Mouse (Mus musculus) limb, embryonic 11.5 days (tissue): ENCODE measurements at regions not wholly inside any gene's neighbourhood (a gene's known extent, or its start where the extent isn't known, plus 50 kb on each side); places are given as distances from the start of the nearest gene placed in this dataset.

Experiments
- ATAC-seq: fragments of 200-750 bp; cut with Nextera tagmentation; 2 replicates; pipeline ENCODE4 v1.8.0; 2017; ENCODE audit warnings: low read depth; ENCODE audit not compliant: insufficient number of reproducible peaks, low FRiP score, low TSS enrichment
- DNase-seq: peaks from one replicate; pipeline ENCODE4 v3.0.0-alpha.2; 2015; ENCODE audit warnings: low spot score
- H3K27ac ChIP-seq: fragments of 300-500 bp; sonication (generic); replicated peaks from 2 replicates; pipeline ENCODE4 v1.5.1; 2014; ENCODE audit warnings: low read depth, mild to moderate bottlenecking, low read length
- H3K27me3 ChIP-seq: fragments of 300-500 bp; sonication (generic); 2 replicates; pipeline ENCODE4 v1.6.1; 2014; ENCODE audit warnings: mild to moderate bottlenecking, low read length, mixed read lengths; ENCODE audit not compliant: control insufficient read depth, insufficient read depth
- H3K36me3 ChIP-seq: fragments of 300-500 bp; sonication (generic); 2 replicates; pipeline ENCODE4 v1.6.1; 2014; ENCODE audit warnings: mild to moderate bottlenecking, low read length, moderate library complexity, mixed read lengths; ENCODE audit not compliant: control insufficient read depth, insufficient read depth
- H3K4me1 ChIP-seq: fragments of 300-500 bp; sonication (generic); 2 replicates; pipeline ENCODE4 v1.6.1; 2014; ENCODE audit warnings: low read length, mixed read lengths; ENCODE audit not compliant: control insufficient read depth, insufficient read depth
- H3K4me2 ChIP-seq: fragments of 300-500 bp; sonication (generic); 2 replicates; pipeline ENCODE4 v1.6.1; 2014; ENCODE audit warnings: low read depth, mild to moderate bottlenecking, moderate library complexity; ENCODE audit not compliant: severe bottlenecking
- H3K4me3 ChIP-seq: fragments of 300-500 bp; sonication (generic); 2 replicates; pipeline ENCODE4 v1.5.1; 2014; ENCODE audit warnings: low read depth, low read length
- H3K9ac ChIP-seq: fragments of 300-500 bp; sonication (generic); 2 replicates; pipeline ENCODE4 v1.6.1; 2014; ENCODE audit warnings: mild to moderate bottlenecking, low read length
- H3K9me3 ChIP-seq: fragments of 300-500 bp; sonication (generic); 2 replicates; pipeline ENCODE4 v1.6.1; 2016; ENCODE audit warnings: low read length; ENCODE audit not compliant: control insufficient read depth
- WGBS: fragments of 180-500 bp; shearing (Covaris S2); extraction: QIAGEN DNeasy Blood & Tissue Kit; methylation state at CpG from one replicate; pipeline ENCODE4 v1.1.7; 2014; 5-methylcytosine and 5-hydroxymethylcytosine counted together

- no peak overlapping the region for H3K4me3 ChIP-seq
- no peak overlapping the region for H3K27ac ChIP-seq
- no peak for ATAC-seq
- peaks cover 4% of the 10 kb centered on the region; the same call in 1 of the 2 replicates for H3K4me1 ChIP-seq
- no peaks in the 10 kb centered on the region for H3K36me3 ChIP-seq
- H3K9ac ChIP-seq, result no peak overlapping the region
- H3K4me2 ChIP-seq, result no peak overlapping the region
- no peak for DNase-seq
- no peaks in the 10 kb centered on the region for H3K27me3 ChIP-seq
- 53% methylated on average over 4 of the region's 4 CpGs for WGBS
- H3K9me3 ChIP-seq, result no peaks in the 10 kb centered on the region
Observed at GRCm38 (mm10) chr2:166257666-166258065, 102.2 kb upstream of the Sulf2 start.

- Histone ChIP-seq H3K4me1 (peaks cover 7% of the 10 kb centered on the region; the same call in 1 of the 2 replicates), H3K36me3 (no peaks in the 10 kb centered on the region), H3K4me2 (no peak overlapping the region), H3K4me3 (no peak overlapping the region), H3K9ac (no peak overlapping the region), H3K9me3 (no peaks in the 10 kb centered on the region), H3K27ac (no peak overlapping the region), H3K27me3 (no peaks in the 10 kb centered on the region)
- no peak for ATAC-seq
- 81% methylated on average over 10 of the region's 10 CpGs for WGBS
- no peak for DNase-seq
Observed at GRCm38 (mm10) chr2:166256193-166256592, 100.7 kb upstream of the Sulf2 start.

GRCm38 (mm10) chr2:166254581-166254980, 99.1 kb upstream of the Sulf2 start:
- no peak overlapping the region for H3K9ac ChIP-seq
- H3K27me3 ChIP-seq, result no peaks in the 10 kb centered on the region
- no peak overlapping the region for H3K4me2 ChIP-seq
- H3K27ac ChIP-seq, result no peak overlapping the region
- H3K9me3 ChIP-seq, result no peaks in the 10 kb centered on the region
- no peaks in the 10 kb centered on the region for H3K36me3 ChIP-seq
- DNase-seq (no peak), ATAC-seq (no peak)
- H3K4me1 ChIP-seq, result peaks cover 7% of the 10 kb centered on the region; the same call in 1 of the 2 replicates
- WGBS, result 85% methylated on average over 6 of the region's 6 CpGs
- no peak overlapping the region for H3K4me3 ChIP-seq

- Histone ChIP-seq H3K27me3 (no peaks in the 10 kb centered on the region), H3K9me3 (no peaks in the 10 kb centered on the region), H3K27ac (no peak overlapping the region), H3K4me2 (no peak overlapping the region), H3K4me1 (peaks cover 7% of the 10 kb centered on the region; the same call in 1 of the 2 replicates), H3K9ac (no peak overlapping the region), H3K4me3 (no peak overlapping the region), H3K36me3 (no peaks in the 10 kb centered on the region)
- 94% methylated on average over 3 of the region's 3 CpGs for WGBS
- DNase-seq, result no peak
- ATAC-seq, result no peak
Observed at GRCm38 (mm10) chr2:166252107-166252506, 96.6 kb upstream of the Sulf2 start.

- Histone ChIP-seq H3K4me1 (peaks cover 7% of the 10 kb centered on the region; the same call in 1 of the 2 replicates), H3K4me3 (no peak overlapping the region), H3K9me3 (no peaks in the 10 kb centered on the region), H3K9ac (no peak overlapping the region), H3K4me2 (no peak overlapping the region), H3K27me3 (no peaks in the 10 kb centered on the region), H3K36me3 (no peaks in the 10 kb centered on the region), H3K27ac (no peak overlapping the region)
- ATAC-seq, result no peak
- 36% methylated on average over 5 of the region's 5 CpGs for WGBS
- DNase-seq, result no peak
Observed at GRCm38 (mm10) chr2:166251421-166251820, 96.0 kb upstream of the Sulf2 start.

- Histone ChIP-seq H3K36me3 (no peaks in the 10 kb centered on the region), H3K9me3 (no peaks in the 10 kb centered on the region), H3K27me3 (no peaks in the 10 kb centered on the region), H3K9ac (no peak overlapping the region), H3K4me3 (no peak overlapping the region), H3K4me1 (peaks cover 8% of the 10 kb centered on the region; the same call in 1 of the 2 replicates), H3K4me2 (no peak overlapping the region), H3K27ac (no peak overlapping the region)
- WGBS, result 91% methylated on average over 10 of the region's 10 CpGs
- no peak for ATAC-seq
- DNase-seq, result no peak
Observed at GRCm38 (mm10) chr2:166250571-166250970, 95.1 kb upstream of the Sulf2 start.

- no peak overlapping the region for H3K9ac ChIP-seq
- H3K36me3 ChIP-seq, result no peaks in the 10 kb centered on the region
- no peak overlapping the region for H3K4me3 ChIP-seq
- H3K27ac ChIP-seq, result no peak overlapping the region
- peaks cover 11% of the 10 kb centered on the region; the same call in 1 of the 2 replicates for H3K4me1 ChIP-seq
- no peaks in the 10 kb centered on the region for H3K9me3 ChIP-seq
- DNase-seq, result no peak
- no peaks in the 10 kb centered on the region for H3K27me3 ChIP-seq
- no peak overlapping the region for H3K4me2 ChIP-seq
- WGBS, result 31% methylated on average over 7 of the region's 7 CpGs
- ATAC-seq, result no peak
Observed at GRCm38 (mm10) chr2:166249338-166249950, 94.0 kb upstream of the Sulf2 start.

- no peaks in the 10 kb centered on the region for H3K9me3 ChIP-seq
- ATAC-seq, result no peak
- 84% methylated on average over 17 of the region's 17 CpGs for WGBS
- H3K27me3 ChIP-seq, result no peaks in the 10 kb centered on the region
- no peak overlapping the region for H3K9ac ChIP-seq
- no peak overlapping the region for H3K27ac ChIP-seq
- no peak overlapping the region for H3K4me2 ChIP-seq
- H3K36me3 ChIP-seq, result no peaks in the 10 kb centered on the region
- DNase-seq, result no peak
- H3K4me1 ChIP-seq, result peaks cover 11% of the 10 kb centered on the region; the same call in 1 of the 2 replicates
- H3K4me3 ChIP-seq, result no peak overlapping the region
Observed at GRCm38 (mm10) chr2:166246401-166247189, 91.1 kb upstream of the Sulf2 start.
